Mouse (Mus musculus) myocyte (in vitro differentiated cells): ENCODE data around the gene Mad1l1.

Source experiments
- E2F4 ChIP-seq: IDR thresholded peaks from one replicate; pipeline ENCODE4 v1.6.1; 2011; ENCODE audit warnings: mild to moderate bottlenecking, control low read depth, moderate library complexity; ENCODE audit not compliant: insufficient read depth
- MAX ChIP-seq: IDR thresholded peaks from one replicate; pipeline ENCODE4 v1.6.1; 2011; ENCODE audit warnings: low read depth, mild to moderate bottlenecking, control low read depth
- MYOG ChIP-seq, 3 experiments: IDR thresholded peaks; one replicate each; pipeline ENCODE4 v1.6.1; 2011; ENCODE audit warnings: control low read depth in 2 of 3, low read depth in 2 of 3, mild to moderate bottlenecking in 2 of 3; ENCODE audit not compliant: insufficient read length in 2 of 3, control insufficient read depth in 1 of 3, insufficient read depth in 1 of 3
- POLR2A ChIP-seq: IDR thresholded peaks from one replicate; pipeline ENCODE4 v1.6.1; 2011; ENCODE audit warnings: low read depth, mild to moderate bottlenecking, control low read depth, moderate library complexity; ENCODE audit not compliant: insufficient read length
- POLR2AphosphoS2 ChIP-seq: IDR thresholded peaks from one replicate; pipeline ENCODE4 v1.6.1; 2011; ENCODE audit warnings: low read depth, control low read depth; ENCODE audit not compliant: insufficient read length
- REST ChIP-seq: IDR thresholded peaks from one replicate; pipeline ENCODE4 v1.6.1; 2011; ENCODE audit warnings: mild to moderate bottlenecking, control low read depth, moderate library complexity; ENCODE audit not compliant: insufficient read depth, insufficient read length
- TCF12 ChIP-seq: IDR thresholded peaks from one replicate; pipeline ENCODE4 v1.6.1; 2011; ENCODE audit warnings: mild to moderate bottlenecking, control low read depth; ENCODE audit not compliant: poor library complexity, insufficient read depth, severe bottlenecking
- TCF3 ChIP-seq: IDR thresholded peaks from one replicate; pipeline ENCODE4 v1.6.1; 2011; ENCODE audit warnings: low read depth, control low read depth; ENCODE audit not compliant: insufficient read length

GRCm38 (mm10) chr5:140298291-140298690 lies 23.1 kb downstream of the Mad1l1 start:
- TF ChIP-seq TCF12 (no peak), POLR2A (no peak), TCF3 (no peak), REST (no peak), MYOG (IDR thresholded peaks at IDR 0.05; ENCODE audit: control insufficient read depth in 1 of 3, insufficient read depth in 1 of 3, insufficient read length in 2 of 3, low read depth in 2 of 3) (no peak), MAX (no peak), E2F4 (no peak), POLR2AphosphoS2 (no peak)
